Mouse (Mus musculus): ENCODE results near the gene Retreg1. TPM values are rescaled to one million over a fixed set of nuclear protein-coding genes. Genes with fewer than 3 reads are reported as not detected.

The Retreg1 gene
- polyA plus RNA-seq, 1 experiment from 2014 or later = 13.4 TPM

GRCm38 (mm10) chr15:25916252-25916651, 73.3 kb downstream of the Retreg1 start:
- no peak for ATAC-seq
- Histone ChIP-seq H3K4me3 (ENCODE audit: low read length) (no peak overlapping the region), H3K9ac (ENCODE audit: low read depth, low read length) (no peak overlapping the region), H3K27ac (ENCODE audit: low read length) (no peak overlapping the region), H3K36me3 (ENCODE audit: control insufficient read depth, insufficient read depth, low read length) (no peaks in the 10 kb centered on the region), H3K4me2 (ENCODE audit: low read depth, low read length) (no peak overlapping the region), H3K27me3 (replicated peaks; ENCODE audit: control insufficient read depth, insufficient read depth, low read length) (no peaks in the 10 kb centered on the region), H3K9me3 (ENCODE audit: control insufficient read depth, low read length) (no peaks in the 10 kb centered on the region), H3K4me1 (ENCODE audit: control insufficient read depth, insufficient read depth, low read length) (no peaks in the 10 kb centered on the region)
- WGBS = 83% methylated on average over 2 of the region's 2 CpGs

- H3K36me3 ChIP-seq (ENCODE audit: control insufficient read depth, insufficient read depth, low read length) = no peaks in the 10 kb centered on the region
- H3K9me3 ChIP-seq (ENCODE audit: control insufficient read depth, low read length) = no peaks in the 10 kb centered on the region
- no peak overlapping the region for H3K27ac ChIP-seq (ENCODE audit: low read length)
- H3K4me3 ChIP-seq (ENCODE audit: low read length) = no peak overlapping the region
- no peak for ATAC-seq
- H3K4me1 ChIP-seq (ENCODE audit: control insufficient read depth, insufficient read depth, low read length) = no peaks in the 10 kb centered on the region
- no peak overlapping the region for H3K4me2 ChIP-seq (ENCODE audit: low read depth, low read length)
- WGBS = 91% methylated on average over 7 of the region's 7 CpGs
- no peak overlapping the region for H3K9ac ChIP-seq (ENCODE audit: low read depth, low read length)
- no peaks in the 10 kb centered on the region for H3K27me3 ChIP-seq (replicated peaks; ENCODE audit: control insufficient read depth, insufficient read depth, low read length)
Observed at GRCm38 (mm10) chr15:25918641-25919040, 75.7 kb downstream of the Retreg1 start.

- ATAC-seq = no peak
- Histone ChIP-seq H3K27ac (ENCODE audit: low read length) (no peak overlapping the region), H3K4me3 (ENCODE audit: low read length) (no peak overlapping the region), H3K9me3 (ENCODE audit: control insufficient read depth, low read length) (no peaks in the 10 kb centered on the region), H3K4me1 (ENCODE audit: control insufficient read depth, insufficient read depth, low read length) (no peaks in the 10 kb centered on the region), H3K36me3 (ENCODE audit: control insufficient read depth, insufficient read depth, low read length) (no peaks in the 10 kb centered on the region), H3K27me3 (replicated peaks; ENCODE audit: control insufficient read depth, insufficient read depth, low read length) (no peaks in the 10 kb centered on the region), H3K4me2 (ENCODE audit: low read depth, low read length) (no peak overlapping the region), H3K9ac (ENCODE audit: low read depth, low read length) (no peak overlapping the region)
- 74% methylated on average over 4 of the region's 4 CpGs for WGBS
Observed at GRCm38 (mm10) chr15:25919995-25920394, 77.0 kb downstream of the Retreg1 start.

GRCm38 (mm10) chr15:25920886-25921285, 77.9 kb downstream of the Retreg1 start:
- Histone ChIP-seq H3K4me2 (ENCODE audit: low read depth, low read length) (no peak overlapping the region), H3K4me1 (ENCODE audit: control insufficient read depth, insufficient read depth, low read length) (no peaks in the 10 kb centered on the region), H3K4me3 (ENCODE audit: low read length) (no peak overlapping the region), H3K9me3 (ENCODE audit: control insufficient read depth, low read length) (no peaks in the 10 kb centered on the region), H3K9ac (ENCODE audit: low read depth, low read length) (no peak overlapping the region), H3K27ac (ENCODE audit: low read length) (no peak overlapping the region), H3K27me3 (replicated peaks; ENCODE audit: control insufficient read depth, insufficient read depth, low read length) (no peaks in the 10 kb centered on the region), H3K36me3 (ENCODE audit: control insufficient read depth, insufficient read depth, low read length) (no peaks in the 10 kb centered on the region)
- 85% methylated on average over 6 of the region's 6 CpGs for WGBS
- no peak for ATAC-seq

- Histone ChIP-seq H3K4me2 (ENCODE audit: low read depth, low read length) (no peak overlapping the region), H3K27me3 (replicated peaks; ENCODE audit: control insufficient read depth, insufficient read depth, low read length) (no peaks in the 10 kb centered on the region), H3K9me3 (ENCODE audit: control insufficient read depth, low read length) (no peaks in the 10 kb centered on the region), H3K27ac (ENCODE audit: low read length) (no peak overlapping the region), H3K4me3 (ENCODE audit: low read length) (no peak overlapping the region), H3K36me3 (ENCODE audit: control insufficient read depth, insufficient read depth, low read length) (no peaks in the 10 kb centered on the region), H3K9ac (ENCODE audit: low read depth, low read length) (no peak overlapping the region), H3K4me1 (ENCODE audit: control insufficient read depth, insufficient read depth, low read length) (no peaks in the 10 kb centered on the region)
- no peak for ATAC-seq
- 70% methylated on average over 2 of the region's 2 CpGs for WGBS
Observed at GRCm38 (mm10) chr15:25922007-25922406, 79.0 kb downstream of the Retreg1 start.

- Histone ChIP-seq H3K4me1 (ENCODE audit: control insufficient read depth, insufficient read depth, low read length) (no peaks in the 10 kb centered on the region), H3K27me3 (replicated peaks; ENCODE audit: control insufficient read depth, insufficient read depth, low read length) (no peaks in the 10 kb centered on the region), H3K36me3 (ENCODE audit: control insufficient read depth, insufficient read depth, low read length) (no peaks in the 10 kb centered on the region), H3K4me3 (ENCODE audit: low read length) (no peak overlapping the region), H3K9ac (ENCODE audit: low read depth, low read length) (no peak overlapping the region), H3K9me3 (ENCODE audit: control insufficient read depth, low read length) (no peaks in the 10 kb centered on the region), H3K4me2 (ENCODE audit: low read depth, low read length) (no peak overlapping the region), H3K27ac (ENCODE audit: low read length) (no peak overlapping the region)
- no peak for ATAC-seq
- 71% methylated on average over 8 of the region's 8 CpGs for WGBS
Observed at GRCm38 (mm10) chr15:25923916-25924315, 80.9 kb downstream of the Retreg1 start.

- ATAC-seq = no peak
- Histone ChIP-seq H3K9ac (ENCODE audit: low read depth, low read length) (no peak overlapping the region), H3K27me3 (replicated peaks; ENCODE audit: control insufficient read depth, insufficient read depth, low read length) (no peaks in the 10 kb centered on the region), H3K4me2 (ENCODE audit: low read depth, low read length) (no peak overlapping the region), H3K36me3 (ENCODE audit: control insufficient read depth, insufficient read depth, low read length) (no peaks in the 10 kb centered on the region), H3K27ac (ENCODE audit: low read length) (no peak overlapping the region), H3K9me3 (ENCODE audit: control insufficient read depth, low read length) (no peaks in the 10 kb centered on the region), H3K4me3 (ENCODE audit: low read length) (no peak overlapping the region), H3K4me1 (ENCODE audit: control insufficient read depth, insufficient read depth, low read length) (no peaks in the 10 kb centered on the region)
- WGBS = 72% methylated on average over 4 of the region's 4 CpGs
Observed at GRCm38 (mm10) chr15:25926171-25926570, 83.2 kb downstream of the Retreg1 start.

- H3K36me3 ChIP-seq (ENCODE audit: control insufficient read depth, insufficient read depth, low read length) = no peaks in the 10 kb centered on the region
- no peak overlapping the region for H3K9ac ChIP-seq (ENCODE audit: low read depth, low read length)
- WGBS = 88% methylated on average over 14 of the region's 14 CpGs
- no peaks in the 10 kb centered on the region for H3K4me1 ChIP-seq (ENCODE audit: control insufficient read depth, insufficient read depth, low read length)
- ATAC-seq = no peak
- H3K4me3 ChIP-seq (ENCODE audit: low read length) = no peak overlapping the region
- no peak overlapping the region for H3K4me2 ChIP-seq (ENCODE audit: low read depth, low read length)
- no peak overlapping the region for H3K27ac ChIP-seq (ENCODE audit: low read length)
- no peaks in the 10 kb centered on the region for H3K9me3 ChIP-seq (ENCODE audit: control insufficient read depth, low read length)
- no peaks in the 10 kb centered on the region for H3K27me3 ChIP-seq (replicated peaks; ENCODE audit: control insufficient read depth, insufficient read depth, low read length)
Observed at GRCm38 (mm10) chr15:25927106-25927505, 84.1 kb downstream of the Retreg1 start.

- ATAC-seq = no peak
- 80% methylated on average over 8 of the region's 8 CpGs for WGBS
Observed at GRCm38 (mm10) chr15:25928001-25928400, 85.0 kb downstream of the Retreg1 start.

GRCm38 (mm10) chr15:25928831-25929230, 85.9 kb downstream of the Retreg1 start:
- ATAC-seq = no peak
- no peaks in the 10 kb centered on the region for H3K36me3 ChIP-seq (ENCODE audit: control insufficient read depth, insufficient read depth, low read length)
- H3K4me1 ChIP-seq (ENCODE audit: control insufficient read depth, insufficient read depth, low read length) = peaks cover 6% of the 10 kb centered on the region; the same call in 1 of the 2 replicates
- H3K9me3 ChIP-seq (ENCODE audit: control insufficient read depth, low read length) = no peaks in the 10 kb centered on the region
- H3K4me3 ChIP-seq (ENCODE audit: low read length) = no peak overlapping the region
- WGBS = 65% methylated on average over 5 of the region's 5 CpGs
- H3K4me2 ChIP-seq (ENCODE audit: low read depth, low read length) = no peak overlapping the region
- H3K27ac ChIP-seq (ENCODE audit: low read length) = no peak overlapping the region
- no peak overlapping the region for H3K9ac ChIP-seq (ENCODE audit: low read depth, low read length)
- no peaks in the 10 kb centered on the region for H3K27me3 ChIP-seq (replicated peaks; ENCODE audit: control insufficient read depth, insufficient read depth, low read length)

More at GRCm38 (mm10) chr15:25928001-25928400, 85.0 kb downstream of the Retreg1 start:
- H3K27me3 ChIP-seq (replicated peaks; ENCODE audit: control insufficient read depth, insufficient read depth, low read length) = no peaks in the 10 kb centered on the region
- no peak overlapping the region for H3K27ac ChIP-seq (ENCODE audit: low read length)
- no peaks in the 10 kb centered on the region for H3K36me3 ChIP-seq (ENCODE audit: control insufficient read depth, insufficient read depth, low read length)
- peaks cover 2% of the 10 kb centered on the region; the same call in 1 of the 2 replicates for H3K4me1 ChIP-seq (ENCODE audit: control insufficient read depth, insufficient read depth, low read length)
- H3K4me3 ChIP-seq (ENCODE audit: low read length) = no peak overlapping the region
- H3K9me3 ChIP-seq (ENCODE audit: control insufficient read depth, low read length) = no peaks in the 10 kb centered on the region
- H3K9ac ChIP-seq (ENCODE audit: low read depth, low read length) = no peak overlapping the region
- H3K4me2 ChIP-seq (ENCODE audit: low read depth, low read length) = no peak overlapping the region
